Mouse (Mus musculus) hindbrain, embryonic 10.5 days (tissue): ENCODE data around the gene Akna. TPM values are rescaled to one million over a fixed set of nuclear protein-coding genes. Genes with fewer than 3 reads are reported as not detected.

ENCODE experiments used
- DNase-seq: peaks from one replicate; pipeline ENCODE4 v3.0.0-alpha.2; 2017; ENCODE audit warnings: low spot score
- H3K27ac ChIP-seq: fragments of 300-500 bp; sonication (generic); 2 replicates; pipeline ENCODE4 v1.5.1; 2016; ENCODE audit warnings: mild to moderate bottlenecking, moderate library complexity
- H3K27me3 ChIP-seq: fragments of 300-500 bp; sonication (generic); 2 replicates; pipeline ENCODE4 v1.6.1; 2016; ENCODE audit warnings: mild to moderate bottlenecking; ENCODE audit not compliant: poor library complexity, insufficient read depth, severe bottlenecking
- H3K36me3 ChIP-seq: fragments of 300-500 bp; sonication (generic); 2 replicates; pipeline ENCODE4 v1.6.1; 2016; ENCODE audit warnings: mild to moderate bottlenecking, moderate library complexity
- H3K4me1 ChIP-seq: fragments of 300-500 bp; sonication (generic); replicated peaks from 2 replicates; pipeline ENCODE4 v1.6.1; 2016; ENCODE audit warnings: mild to moderate bottlenecking
- H3K4me3 ChIP-seq: fragments of 300-500 bp; sonication (generic); 2 replicates; pipeline ENCODE4 v1.5.1; 2016; ENCODE audit warnings: mild to moderate bottlenecking, moderate library complexity
- H3K9me3 ChIP-seq: fragments of 300-500 bp; sonication (generic); 2 replicates; pipeline ENCODE4 v1.6.1; 2016; ENCODE audit warnings: mild to moderate bottlenecking, moderate library complexity
- WGBS: fragments of 180-500 bp; shearing (Covaris S2); methylation state at CpG from one replicate; pipeline ENCODE4 v1.1.7; 2016; 5-methylcytosine and 5-hydroxymethylcytosine counted together
- polyA plus RNA-seq: library from polyadenylated mRNA; unstranded; fragments of >200 nt; fragmentation: Nextera tagmentation; extraction: Ambion mirVana; gene quantifications from 2 replicates; pipeline ENCODE4 v1.2.1, GENCODE M21; 2016

Gene Akna
- polyA plus RNA-seq, 1 experiment from 2014 or later: 13.0 TPM

GRCm38 (mm10) chr4:63408247-63408646 lies 5.1 kb upstream of the Akna start:
- WGBS: 69% methylated on average over 7 of the region's 7 CpGs
- DNase-seq: no peak
- Histone ChIP-seq H3K36me3 (no peaks in the 10 kb centered on the region), H3K27ac (0 out of 2 replicates have a peak overlapping the region, but pooled peaks have one; percentile 88), H3K4me3 (peak overlapping the region; percentile 67; the same call in 1 of the 2 replicates), H3K4me1 (peaks cover 63% of the 10 kb centered on the region), H3K9me3 (no peaks in the 10 kb centered on the region), H3K27me3 (no peaks in the 10 kb centered on the region)

GRCm38 (mm10) chr4:63405683-63406082 lies 2.5 kb upstream of the Akna start:
- H3K4me3 ChIP-seq: no peak overlapping the region
- H3K27ac ChIP-seq: peak overlapping the region; percentile 90
- 0 out of 2 replicates have a peak, but pooled peaks cover 2% of the 10 kb centered on the region for H3K36me3 ChIP-seq
- WGBS: 62% methylated on average over 4 of the region's 4 CpGs
- peaks cover 81% of the 10 kb centered on the region for H3K4me1 ChIP-seq
- H3K9me3 ChIP-seq: no peaks in the 10 kb centered on the region
- no peak for DNase-seq
- H3K27me3 ChIP-seq: no peaks in the 10 kb centered on the region

- Histone ChIP-seq H3K27ac (peak overlapping the region; percentile 90), H3K36me3 (0 out of 2 replicates have a peak, but pooled peaks cover 4% of the 10 kb centered on the region), H3K4me3 (no peak overlapping the region), H3K27me3 (no peaks in the 10 kb centered on the region), H3K9me3 (no peaks in the 10 kb centered on the region), H3K4me1 (peaks cover 79% of the 10 kb centered on the region)
- WGBS: 38% methylated on average over 7 of the region's 7 CpGs
- peak; percentile 31 for DNase-seq
Measured at GRCm38 (mm10) chr4:63405051-63405450, 1.9 kb upstream of the Akna start.

- no peak for DNase-seq
- Histone ChIP-seq H3K9me3 (no peaks in the 10 kb centered on the region), H3K4me1 (peaks cover 79% of the 10 kb centered on the region), H3K27ac (peak overlapping the region; percentile 90), H3K36me3 (0 out of 2 replicates have a peak, but pooled peaks cover 4% of the 10 kb centered on the region), H3K4me3 (no peak overlapping the region), H3K27me3 (no peaks in the 10 kb centered on the region)
- 73% methylated on average over 7 of the region's 7 CpGs for WGBS
Measured at GRCm38 (mm10) chr4:63404205-63404604, 1.1 kb upstream of the Akna start.

GRCm38 (mm10) chr4:63402558-63402957 lies 596 bp downstream of the Akna start:
- H3K4me1 ChIP-seq: peaks cover 65% of the 10 kb centered on the region
- DNase-seq: peak; percentile 12
- H3K36me3 ChIP-seq: peaks cover 9% of the 10 kb centered on the region
- H3K27ac ChIP-seq: peak overlapping the region; percentile 90
- H3K27me3 ChIP-seq: no peaks in the 10 kb centered on the region
- WGBS: 74% methylated on average over 6 of the region's 6 CpGs
- no peaks in the 10 kb centered on the region for H3K9me3 ChIP-seq
- peak overlapping the region; percentile 40 for H3K4me3 ChIP-seq

- Histone ChIP-seq H3K27ac (peak overlapping the region; percentile 90), H3K36me3 (peaks cover 14% of the 10 kb centered on the region), H3K4me3 (0 out of 2 replicates have a peak overlapping the region, but pooled peaks have one; percentile 40), H3K4me1 (peaks cover 65% of the 10 kb centered on the region), H3K9me3 (no peaks in the 10 kb centered on the region), H3K27me3 (no peaks in the 10 kb centered on the region)
- DNase-seq: no peak
- 92% methylated on average over 10 of the region's 10 CpGs for WGBS
Measured at GRCm38 (mm10) chr4:63402056-63402455, 1.1 kb downstream of the Akna start.

- H3K27me3 ChIP-seq: no peaks in the 10 kb centered on the region
- peaks cover 65% of the 10 kb centered on the region for H3K4me1 ChIP-seq
- 90% methylated on average over 6 of the region's 6 CpGs for WGBS
- H3K36me3 ChIP-seq: peaks cover 15% of the 10 kb centered on the region
- H3K27ac ChIP-seq: no peak overlapping the region
- H3K9me3 ChIP-seq: no peaks in the 10 kb centered on the region
- DNase-seq: no peak
- H3K4me3 ChIP-seq: no peak overlapping the region
Measured at GRCm38 (mm10) chr4:63401620-63402019, 1.5 kb downstream of the Akna start.

- H3K27ac ChIP-seq: 0 out of 2 replicates have a peak overlapping the region, but pooled peaks have one; percentile 23
- H3K4me1 ChIP-seq: peaks cover 61% of the 10 kb centered on the region
- DNase-seq: no peak
- peaks cover 24% of the 10 kb centered on the region for H3K36me3 ChIP-seq
- WGBS: 93% methylated on average over 18 of the region's 18 CpGs
- no peaks in the 10 kb centered on the region for H3K9me3 ChIP-seq
- no peaks in the 10 kb centered on the region for H3K27me3 ChIP-seq
- H3K4me3 ChIP-seq: no peak overlapping the region
Measured at GRCm38 (mm10) chr4:63400541-63401306, 2.4 kb downstream of the Akna start.

GRCm38 (mm10) chr4:63399691-63400270 lies 3.4 kb downstream of the Akna start:
- H3K9me3 ChIP-seq: no peaks in the 10 kb centered on the region
- DNase-seq: no peak
- peaks cover 33% of the 10 kb centered on the region for H3K36me3 ChIP-seq
- H3K4me3 ChIP-seq: no peak overlapping the region
- H3K27me3 ChIP-seq: no peaks in the 10 kb centered on the region
- peak overlapping the region; percentile 56; the same call in 1 of the 2 replicates for H3K27ac ChIP-seq
- H3K4me1 ChIP-seq: peaks cover 51% of the 10 kb centered on the region
- 65% methylated on average over 8 of the region's 8 CpGs for WGBS

- Histone ChIP-seq H3K36me3 (peaks cover 41% of the 10 kb centered on the region), H3K4me3 (no peak overlapping the region), H3K27me3 (no peaks in the 10 kb centered on the region), H3K9me3 (no peaks in the 10 kb centered on the region), H3K4me1 (peaks cover 44% of the 10 kb centered on the region), H3K27ac (peak overlapping the region; percentile 56; the same call in 1 of the 2 replicates)
- no peak for DNase-seq
- WGBS: 75% methylated on average over 11 of the region's 11 CpGs
Measured at GRCm38 (mm10) chr4:63398854-63399609, 4.1 kb downstream of the Akna start.

- Histone ChIP-seq H3K9me3 (no peaks in the 10 kb centered on the region), H3K27ac (0 out of 2 replicates have a peak overlapping the region, but pooled peaks have one; percentile 23), H3K4me1 (peaks cover 34% of the 10 kb centered on the region), H3K27me3 (no peaks in the 10 kb centered on the region), H3K36me3 (peaks cover 48% of the 10 kb centered on the region), H3K4me3 (no peak overlapping the region)
- DNase-seq: no peak
- 85% methylated on average over 10 of the region's 10 CpGs for WGBS
Measured at GRCm38 (mm10) chr4:63397981-63398537, 5.1 kb downstream of the Akna start.

GRCm38 (mm10) chr4:63391322-63391721 lies 11.8 kb downstream of the Akna start:
- Histone ChIP-seq H3K9me3 (no peaks in the 10 kb centered on the region), H3K36me3 (peaks cover 55% of the 10 kb centered on the region), H3K4me3 (no peak overlapping the region), H3K4me1 (peaks cover 38% of the 10 kb centered on the region), H3K27me3 (no peaks in the 10 kb centered on the region), H3K27ac (peak overlapping the region; percentile 29; the same call in 1 of the 2 replicates)
- 78% methylated on average over 6 of the region's 6 CpGs for WGBS
- DNase-seq: no peak
